Mouse (Mus musculus) CD4-positive, CD25-positive, alpha-beta regulatory T cell (primary cell): Measurements from ENCODE around the gene Btg3. TPM values are rescaled to one million over a fixed set of nuclear protein-coding genes. Genes with fewer than 3 reads are reported as not detected.

Source experiments
- polyA plus RNA-seq: library from polyadenylated mRNA; unstranded; fragments of 100-300 nt; shearing (Covaris generic); gene quantifications from one replicate; pipeline ENCODE4 v1.2.1, GENCODE M21; 2017

The Btg3 gene
- 49.4 TPM for polyA plus RNA-seq

GRCm38 (mm10) chr16:78376745-78377570 lies at the start of gene Btg3:
TSS of gene Btg3 (minus strand) at chr16:78377192.

GRCm38 (mm10) chr16:78301183-78301830 lies 75.7 kb downstream of the Btg3 start, which contains the start of gene Cxadr:
TSS of gene Cxadr (plus strand) at chr16:78301489.

Other genes starting within 250 kb of the Btg3 start
- 0.77 TPM for gene Cxadr, start 75.7 kb downstream of the Btg3 start, polyA plus RNA-seq
- 53.2 TPM for gene D16Ertd472e, start 199.5 kb upstream of the Btg3 start, polyA plus RNA-seq